In genomic region chr11:64093058-64093457, GRCm38 (mm10) we compare ENCODE assay signal across 31 mouse cellular contexts.
"Had no signal": no experiment of that assay in that cellular context is flagged by ENCODE, and none has a peak within 500 bp of the region (broad histone marks: within the 10 kb centered on the region; RNA-seq: fewer than 3 reads in every experiment).

No protein-coding gene starts in this region.

- H3K4me1 ChIP-seq: heart, embryonic 10.5 days; heart, embryonic 12.5 days; heart, embryonic 13.5 days; heart, embryonic 15.5 days; hindbrain, embryonic 12.5 days; hindbrain, embryonic 13.5 days; hindbrain, embryonic 15.5 days; intestine, embryonic 15.5 days; kidney, embryonic 15.5 days had no signal

- H3K4me2 ChIP-seq: heart, embryonic 11.5 days; heart, embryonic 12.5 days; heart, embryonic 13.5 days; heart, embryonic 15.5 days; hindbrain, embryonic 12.5 days; hindbrain, embryonic 13.5 days; hindbrain, embryonic 14.5 days; hindbrain, embryonic 15.5 days; intestine, embryonic 15.5 days; kidney, embryonic 15.5 days had no signal

- H3K9ac ChIP-seq: heart, embryonic 12.5 days; heart, embryonic 13.5 days; heart, embryonic 15.5 days; hindbrain, embryonic 12.5 days; hindbrain, embryonic 13.5 days; hindbrain, embryonic 14.5 days; hindbrain, embryonic 15.5 days; intestine, embryonic 15.5 days; kidney, embryonic 15.5 days had no signal

- DNase-seq: heart, postnatal 14 days; heart, postnatal 36 days; heart, postnatal 4 days; kidney, adult 11 months; kidney, adult 18-20 months; kidney, adult 2 months; kidney, adult 8-10 months; kidney, adult 9 months; kidney, postnatal 10 days; kidney, postnatal 14 days; kidney, postnatal 25 days; kidney, postnatal 36 days; kidney, postnatal 4 days; layer of hippocampus, adult 9-11 months; layer of hippocampus, postnatal 36 days had no signal

- H3K27ac ChIP-seq: heart, embryonic 10.5 days; heart, embryonic 13.5 days; heart, embryonic 15.5 days; hindbrain, embryonic 10.5 days; hindbrain, embryonic 12.5 days; hindbrain, embryonic 13.5 days; hindbrain, embryonic 14.5 days; hindbrain, embryonic 15.5 days; hindbrain, postnatal 0 days; intestine, embryonic 15.5 days; kidney, embryonic 15.5 days; kidney, postnatal 0 days; layer of hippocampus, adult 2 months; left cerebral cortex, adult 2 months had no signal

- H3K36me3 ChIP-seq: heart, embryonic 10.5 days; heart, embryonic 12.5 days; heart, embryonic 13.5 days; heart, embryonic 15.5 days; hindbrain, embryonic 10.5 days; hindbrain, embryonic 12.5 days; hindbrain, embryonic 13.5 days; hindbrain, embryonic 15.5 days; intestine, embryonic 15.5 days; kidney, embryonic 15.5 days had no signal

- H3K27me3 ChIP-seq: heart, embryonic 13.5 days; heart, embryonic 15.5 days; hindbrain, embryonic 12.5 days; hindbrain, embryonic 13.5 days; hindbrain, embryonic 15.5 days; intestine, embryonic 15.5 days had no signal

- H3K4me3 ChIP-seq: heart, embryonic 10.5 days; heart, embryonic 12.5 days; heart, embryonic 13.5 days; heart, embryonic 15.5 days; hindbrain, embryonic 10.5 days; hindbrain, embryonic 12.5 days; hindbrain, embryonic 13.5 days; hindbrain, embryonic 15.5 days; intestine, embryonic 15.5 days; kidney, embryonic 15.5 days; layer of hippocampus, adult 2 months; left cerebral cortex, adult 2 months had no signal

- H3K9me3 ChIP-seq: heart, embryonic 10.5 days; heart, embryonic 12.5 days; heart, embryonic 13.5 days; heart, embryonic 15.5 days; hindbrain, embryonic 10.5 days; hindbrain, embryonic 12.5 days; hindbrain, embryonic 13.5 days; hindbrain, embryonic 15.5 days; intestine, embryonic 15.5 days; kidney, embryonic 15.5 days had no signal
